Mouse (Mus musculus) neural tube, postnatal 0 days (tissue): ENCODE data around the gene Lpxn. TPM values are rescaled to one million over a fixed set of nuclear protein-coding genes. Genes with fewer than 3 reads are reported as not detected.

Source experiments
- polyA plus RNA-seq: library from polyadenylated mRNA; unstranded; fragments of >200 nt; fragmentation: Nextera tagmentation; extraction: Ambion mirVana; gene quantifications from 2 replicates; pipeline ENCODE4 v1.2.1, GENCODE M21; 2015

Lpxn gene
- 1.3 and 1.8 TPM in 2 replicates for polyA plus RNA-seq

GRCm38 (mm10) chr19:12795511-12796327 lies at the start of gene Lpxn, which contains the start of gene Zfp91:
Gene Lpxn (plus strand): TSS chr19:12796193.
Gene Zfp91 (minus strand): TSS chr19:12796126.

GRCm38 (mm10) chr19:12765308-12765707 lies 30.7 kb upstream of the Lpxn start, which contains the start of gene Cntf:
Gene Cntf (minus strand): TSS chr19:12765632.

GRCm38 (mm10) chr19:12846382-12846781 lies 50.4 kb downstream of the Lpxn start, which contains the start of gene Gm5244:
Gene Gm5244 (plus strand): TSS chr19:12846682.

GRCm38 (mm10) chr19:12856983-12857382 lies 61.0 kb downstream of the Lpxn start, which contains the start of gene Olfr1444:
Gene Olfr1444 (plus strand): TSS chr19:12857283.

Other genes with a start within 250 kb of the Lpxn start
- 0.19 and 0.29 TPM in 2 replicates for gene Gm4952, start 196.2 kb upstream of the Lpxn start, polyA plus RNA-seq
- 0.04 TPM in 1 of 2 replicates, not detected in the other for gene Glyat, start 162.9 kb upstream of the Lpxn start, polyA plus RNA-seq
- not detected in 2 replicates for gene Olfr1442, start 125.8 kb upstream of the Lpxn start, polyA plus RNA-seq
- not detected in 2 replicates for gene Olfr1443, start 118.1 kb upstream of the Lpxn start, polyA plus RNA-seq
- gene Keg1, start 100.4 kb upstream of the Lpxn start, polyA plus RNA-seq = not detected in 2 replicates
- 1.5 and 1.8 TPM in 2 replicates for gene Cntf, start 30.6 kb upstream of the Lpxn start, polyA plus RNA-seq
- gene Zfp91, start 67 bp upstream of the Lpxn start, polyA plus RNA-seq = 14.6 and 16.2 TPM in 2 replicates
- gene Gm5244, start 50.5 kb downstream of the Lpxn start, polyA plus RNA-seq = not detected in 2 replicates
- not detected in 2 replicates for gene Olfr1444, start 61.1 kb downstream of the Lpxn start, polyA plus RNA-seq
- gene Olfr1445, start 87.7 kb downstream of the Lpxn start, polyA plus RNA-seq = not detected in 2 replicates
- not detected in 2 replicates for gene Olfr1446, start 97.3 kb downstream of the Lpxn start, polyA plus RNA-seq
- gene Olfr1447, start 107.5 kb downstream of the Lpxn start, polyA plus RNA-seq = not detected in 2 replicates
- gene Olfr1448, start 128.2 kb downstream of the Lpxn start, polyA plus RNA-seq = not detected in 2 replicates
- not detected in 2 replicates for gene Olfr1449, start 134.6 kb downstream of the Lpxn start, polyA plus RNA-seq
- not detected in 2 replicates for gene Olfr1450, start 154.1 kb downstream of the Lpxn start, polyA plus RNA-seq
- not detected in 2 replicates for gene Olfr1451, start 198.8 kb downstream of the Lpxn start, polyA plus RNA-seq
- not detected in 2 replicates for gene Olfr1453, start 232.1 kb downstream of the Lpxn start, polyA plus RNA-seq